Mouse (Mus musculus) liver, adult 2 months (tissue): ENCODE results near the gene Uso1.
A peak's percentile ranks its signal among the peaks of the same experiment; 100 is the strongest.

Experiments used
- CTCF ChIP-seq: fragments of 200-500 bp; IDR thresholded peaks from 2 replicates; pipeline ENCODE4 v1.5.1; 2011; ENCODE audit warnings: low read depth, low read length, control low read depth
- POLR2A ChIP-seq: fragments of 200-500 bp; IDR thresholded peaks from 2 replicates; pipeline ENCODE4 v1.6.1; 2011; ENCODE audit warnings: low read length, control low read depth; ENCODE audit not compliant: insufficient read depth; ENCODE audit errors: extremely low read depth

- no peak for TF ChIP-seq CTCF
- peak; percentile 83 for TF ChIP-seq POLR2A
Measured at GRCm38 (mm10) chr5:92137239-92138046, at the start of gene Uso1.
